Mouse (Mus musculus): ENCODE data around the gene Mars.

- TF ChIP-seq CTCF (IDR thresholded peaks at IDR 0.05; ENCODE audit: insufficient read depth, low read length) (no peak), POLR2A (IDR thresholded peaks at IDR 0.05; ENCODE audit: borderline replicate concordance, extremely low read depth, low read depth, low read length) (no peak)
These were observed 15.4 kb downstream of the Mars start for GRCm38 (mm10) chr10:127295986-127296794.
